Mouse (Mus musculus) neural tube, embryonic 10.5 days (tissue): ENCODE measurements around the gene Timm44.

Experiments used
- DNase-seq: peaks from one replicate; pipeline ENCODE4 v3.0.0-alpha.2; 2017; ENCODE audit warnings: low spot score; ENCODE audit errors: extremely low spot score

The Timm44 gene

DNA sequence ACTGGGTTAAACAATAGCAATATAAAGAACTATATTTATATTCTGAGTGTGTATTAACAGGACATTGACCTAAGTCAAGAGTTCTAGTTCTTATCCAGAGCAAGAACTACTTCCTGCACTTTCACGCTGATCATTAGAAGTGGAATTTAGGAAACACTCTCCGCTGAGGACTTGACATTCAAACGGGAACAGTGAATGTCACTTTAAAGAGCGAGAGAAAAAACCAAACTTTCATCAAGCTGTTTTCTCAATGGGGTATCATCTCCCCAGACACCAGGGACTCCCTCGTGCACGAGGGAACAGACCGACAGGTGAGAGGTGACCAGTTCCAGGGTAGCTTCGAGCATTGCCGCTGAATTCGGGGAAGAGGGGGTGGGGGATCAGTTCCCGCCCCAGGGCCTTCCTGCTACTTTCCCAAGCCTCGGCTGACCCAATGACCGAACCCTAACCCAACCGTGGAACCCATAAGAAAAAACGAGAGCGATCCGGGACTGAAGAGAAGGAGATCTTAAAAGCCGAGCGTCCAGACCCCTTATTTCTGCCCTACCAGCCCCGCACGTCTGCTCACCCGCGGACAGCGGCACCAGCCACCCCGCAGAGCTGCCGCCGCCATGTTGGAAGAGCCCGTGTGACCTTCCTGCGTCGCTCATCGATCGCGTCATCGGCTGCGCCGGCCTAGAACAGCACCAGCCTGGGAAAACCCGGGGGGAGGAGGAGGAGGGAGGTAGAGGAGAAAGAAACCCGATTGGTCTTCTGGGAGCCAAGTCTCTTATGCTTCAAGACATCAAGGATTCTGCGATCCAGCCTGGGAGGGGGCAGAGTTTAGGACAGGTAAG lies at the start of gene Timm44:
Gene Timm44 (minus strand): TSS at position 639 of the 836 bp plus-strand sequence.
- DNase-seq, result peak; percentile 91

GRCm38 (mm10) chr8:4324983-4325750 lies 49.5 kb upstream of the Timm44 start, which contains the start of the genes Ccl25 and Elavl1:
Gene Ccl25, plus strand, starts transcription at chr8:4325210.
Gene Elavl1, minus strand, starts transcription at chr8:4325413.
- peak; percentile 98 for DNase-seq

GRCm38 (mm10) chr8:4324525-4324924 lies 48.8 kb upstream of the Timm44 start:
- no peak for DNase-seq

DNA sequence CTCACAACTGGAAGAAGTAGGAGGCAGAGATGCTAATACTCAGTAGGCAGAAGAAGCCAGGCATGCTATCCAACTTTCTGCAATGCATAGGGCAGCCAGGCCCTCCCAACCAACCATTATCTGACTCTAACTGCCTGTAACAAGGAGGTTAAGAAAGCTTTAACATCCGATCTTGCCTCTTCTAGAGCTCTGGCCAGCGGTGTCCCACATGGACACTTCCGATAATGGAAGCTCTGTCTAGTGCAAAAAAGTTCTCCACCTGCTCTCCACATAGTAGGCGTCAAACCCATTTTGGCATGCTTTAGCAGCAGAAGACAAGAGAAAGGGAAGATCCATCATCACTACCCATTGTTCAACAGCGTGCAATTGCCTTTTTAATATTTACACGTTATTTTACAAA lies 48.2 kb upstream of the Timm44 start:
- DNase-seq, result no peak

GRCm38 (mm10) chr8:4322470-4322869 lies 46.8 kb upstream of the Timm44 start:
- DNase-seq, result peak; percentile 89

GRCm38 (mm10) chr8:4321031-4321430 lies 45.3 kb upstream of the Timm44 start:
- DNase-seq, result no peak

GRCm38 (mm10) chr8:4320404-4320803 lies 44.7 kb upstream of the Timm44 start:
- DNase-seq, result no peak

DNA sequence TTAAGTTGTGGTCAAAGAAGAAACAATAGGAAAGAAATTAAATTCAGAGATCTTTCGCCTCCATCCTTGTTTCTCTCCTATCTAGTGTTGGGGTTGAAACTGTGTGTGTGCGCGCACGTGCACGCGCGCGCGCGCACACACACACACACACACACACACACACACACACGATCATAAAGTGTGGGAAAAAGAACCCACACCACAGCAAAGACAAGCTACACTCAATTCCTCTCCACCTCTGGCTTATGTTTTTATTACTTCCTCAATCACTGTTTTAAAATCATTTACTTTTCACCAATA lies 43.8 kb upstream of the Timm44 start:
- no peak for DNase-seq

DNA sequence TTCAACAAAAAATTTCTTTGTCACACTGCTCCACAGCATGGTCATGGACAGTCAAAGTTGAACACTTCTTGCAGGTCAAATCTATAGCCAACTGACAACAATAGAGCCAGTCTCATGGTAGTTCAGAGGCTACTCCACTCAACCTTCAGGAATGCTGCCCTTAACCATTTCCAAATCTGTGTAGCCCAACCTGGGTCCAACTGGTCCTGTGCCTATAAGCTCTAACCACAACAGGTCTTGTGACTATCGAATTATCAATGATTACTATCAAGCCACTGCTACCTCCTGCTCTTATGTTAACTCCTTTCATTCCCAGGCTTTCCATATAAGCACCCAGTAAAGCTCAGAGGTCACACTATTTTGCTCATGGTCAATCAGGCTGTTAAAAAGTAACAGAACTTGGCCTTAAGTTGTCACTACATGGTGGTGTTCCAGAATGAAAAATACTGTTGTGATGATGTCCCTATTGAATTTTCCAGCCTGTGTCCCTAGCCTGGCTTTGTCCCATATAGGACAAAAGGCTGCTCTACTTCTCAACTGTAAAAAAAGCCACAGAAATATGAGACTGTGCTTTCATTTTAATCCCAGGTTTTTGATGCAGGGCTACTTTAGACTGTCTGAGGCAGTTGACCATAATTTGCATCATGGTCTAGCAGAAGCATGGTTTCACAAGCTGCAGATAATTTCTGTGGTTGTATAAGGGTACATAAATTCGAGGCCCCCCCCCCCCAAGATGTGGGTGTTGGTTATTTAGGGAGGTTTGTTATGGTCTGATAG lies 43.3 kb upstream of the Timm44 start:
- DNase-seq, result no peak

- DNase-seq, result no peak
Measured at GRCm38 (mm10) chr8:4318124-4318523, 42.4 kb upstream of the Timm44 start.

DNA sequence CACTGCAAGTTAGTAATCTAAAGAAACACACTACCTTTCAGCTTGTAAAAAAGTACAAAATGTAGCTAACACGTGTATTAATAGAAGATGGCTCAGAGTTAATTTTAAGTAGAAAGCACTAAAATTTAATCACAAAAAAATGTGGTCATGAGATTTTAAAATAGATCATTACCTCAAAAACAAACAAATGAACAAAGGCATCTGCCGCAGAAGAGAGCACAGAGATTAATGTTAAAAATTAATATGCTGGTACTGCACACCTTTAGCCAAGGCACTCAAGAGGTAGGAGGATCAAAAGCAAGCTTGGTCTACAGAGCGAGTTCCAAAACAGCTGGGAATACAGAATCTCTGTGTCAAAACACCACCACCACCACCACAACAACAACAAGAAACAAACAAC lies 39.1 kb upstream of the Timm44 start:
- DNase-seq, result no peak

DNA sequence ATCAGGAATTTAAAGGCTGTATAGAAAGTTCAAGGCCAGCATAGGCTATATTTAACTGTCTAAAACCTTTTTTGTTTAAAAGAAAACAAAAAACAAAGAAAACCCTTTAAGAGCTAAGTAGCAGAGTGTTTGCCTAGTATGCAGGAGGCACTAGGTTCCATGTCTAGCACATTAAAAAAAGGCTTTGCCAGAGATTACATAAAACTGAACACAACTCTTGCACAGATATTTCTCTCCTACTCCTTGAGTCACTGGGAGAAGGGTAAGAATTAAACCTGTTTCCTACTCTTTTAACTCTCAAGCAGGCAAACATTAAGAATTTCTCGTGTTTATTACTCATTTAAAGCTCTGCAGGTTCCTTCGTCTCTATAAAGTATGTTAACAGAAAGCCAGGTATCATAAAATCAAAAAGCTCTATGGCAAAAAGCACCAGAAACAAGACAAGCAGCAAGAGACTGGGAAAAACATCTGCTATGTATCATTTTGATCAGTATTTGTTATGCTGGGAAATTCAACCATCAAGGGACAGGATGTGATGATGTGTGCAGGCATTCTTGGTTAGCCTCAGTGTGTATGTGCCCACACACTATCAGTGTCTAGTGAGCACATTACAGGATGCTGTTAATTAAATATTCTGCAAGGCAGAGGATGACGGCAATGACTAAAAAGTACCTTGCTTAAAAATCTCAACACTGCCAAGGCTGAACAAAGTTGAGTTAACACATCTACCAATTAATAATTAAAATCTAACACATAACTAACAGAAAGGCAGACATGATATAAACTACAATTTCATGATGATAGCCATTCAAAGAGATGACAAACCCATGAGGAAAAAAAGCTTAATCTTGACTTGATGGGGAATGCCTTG lies 37.8 kb upstream of the Timm44 start:
- no peak for DNase-seq

DNA sequence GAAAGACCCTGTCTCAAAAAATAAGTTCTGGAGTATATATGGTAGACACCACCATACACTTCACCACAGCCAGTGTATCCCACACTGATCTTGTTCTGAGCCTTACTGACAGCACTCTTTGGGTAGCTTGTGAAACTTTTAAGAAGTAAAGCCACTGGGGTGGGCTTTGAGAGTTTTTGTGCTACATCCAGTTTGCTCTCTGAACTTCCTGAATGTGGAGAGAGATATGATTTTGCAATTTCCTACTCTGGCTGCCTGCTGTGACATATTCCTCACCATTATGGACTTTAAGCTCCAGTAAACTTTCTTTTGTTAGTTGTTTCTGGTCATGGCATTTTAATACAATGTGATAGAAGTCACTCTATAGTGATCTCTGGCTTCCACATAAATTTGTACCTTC lies 36.4 kb upstream of the Timm44 start:
- no peak for DNase-seq

DNA sequence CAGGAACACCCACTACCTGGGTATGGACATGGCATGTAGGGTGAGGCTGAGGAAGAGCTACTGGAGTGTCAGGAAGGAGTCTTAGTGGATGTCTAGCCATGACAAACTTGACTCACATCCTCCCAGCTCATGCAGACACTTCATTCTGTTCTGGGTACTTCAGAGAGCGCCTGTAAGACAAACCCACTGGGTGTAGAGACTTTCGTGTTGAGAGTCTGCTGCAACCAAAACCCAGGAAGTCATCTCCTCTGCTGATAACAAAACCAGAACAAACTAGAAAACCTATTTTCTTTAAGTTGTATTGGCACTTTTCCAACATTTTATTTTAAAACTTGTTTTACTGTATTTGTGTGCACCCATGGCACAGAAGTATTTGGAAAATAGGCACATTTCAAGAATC lies 30.1 kb upstream of the Timm44 start:
- no peak for DNase-seq

DNA sequence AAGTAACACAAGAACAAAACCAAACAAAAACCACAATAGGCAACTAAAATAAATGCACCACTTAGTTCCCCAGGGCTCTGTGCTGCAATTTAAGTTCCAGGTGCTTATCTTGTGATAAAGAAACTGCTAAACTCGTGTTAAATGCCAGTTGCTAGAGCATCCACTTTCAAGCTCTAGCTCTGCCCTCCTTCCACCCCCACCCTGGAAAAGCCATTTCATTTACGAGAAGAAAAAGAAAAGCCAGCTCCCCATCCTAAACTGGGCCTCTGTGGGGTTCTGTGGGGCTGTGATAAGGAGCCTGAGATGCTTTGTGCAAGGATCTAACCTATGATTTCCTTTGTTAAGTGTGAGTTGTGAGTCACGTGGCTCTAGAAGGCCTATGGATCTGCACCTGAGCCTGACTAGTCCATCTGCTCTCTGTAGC lies 28.4 kb upstream of the Timm44 start:
- DNase-seq, result no peak

GRCm38 (mm10) chr8:4297822-4298221 lies 22.1 kb upstream of the Timm44 start:
- no peak for DNase-seq

DNA sequence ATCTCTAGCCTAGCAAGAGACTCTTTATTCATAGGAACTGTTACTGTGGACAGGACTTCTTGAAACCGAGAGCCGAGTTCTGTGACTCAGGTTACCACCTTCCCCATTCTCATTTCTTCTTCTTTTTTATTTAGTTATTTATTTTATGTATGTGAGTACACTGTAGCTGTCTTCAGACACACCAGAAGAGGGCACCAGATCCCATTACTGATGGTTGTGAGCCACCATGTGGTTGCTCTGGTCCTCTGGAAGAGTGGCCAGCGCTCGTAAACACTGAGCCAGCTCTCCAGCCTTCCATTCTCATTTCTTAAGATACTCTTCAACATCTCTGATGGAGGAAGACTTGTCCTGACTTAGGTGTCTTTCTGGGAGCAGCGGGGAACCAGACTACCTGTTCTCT lies 17.0 kb upstream of the Timm44 start:
- no peak for DNase-seq

- DNase-seq, result no peak
Measured at GRCm38 (mm10) chr8:4276111-4276465, 375 bp upstream of the Timm44 start.

GRCm38 (mm10) chr8:4269609-4270008 lies 6.1 kb downstream of the Timm44 start:
- DNase-seq, result no peak

GRCm38 (mm10) chr8:4267627-4268026 lies 8.1 kb downstream of the Timm44 start:
- no peak for DNase-seq
